Mouse (Mus musculus): ENCODE results near the gene Arhgap36. TPM values are rescaled to one million over a fixed set of nuclear protein-coding genes. Genes with fewer than 3 reads are reported as not detected.
A peak's percentile ranks its signal among the peaks of the same experiment; 100 is the strongest.

Arhgap36 gene
- polyA plus RNA-seq, 1 experiment: not detected

GRCm38 (mm10) chrX:49493739-49494449, 30.1 kb downstream of the Arhgap36 start:
- TF ChIP-seq POLR2A (IDR thresholded peaks at IDR 0.05; ENCODE audit: control insufficient read depth, low read depth, low read length) (no peak), CTCF (IDR thresholded peaks at IDR 0.05; ENCODE audit: control insufficient read depth, insufficient read depth, insufficient replicate concordance, low read depth, low read length) (no peak)
- H3K4me1 ChIP-seq (ENCODE audit: control insufficient read depth, insufficient read depth, low read length): peaks cover 11% of the 10 kb centered on the region
- H3K27ac ChIP-seq (ENCODE audit: control insufficient read depth, insufficient read depth, low read depth, low read length): no peak overlapping the region
- peak overlapping the region; percentile 41 for H3K4me3 ChIP-seq (ENCODE audit: control insufficient read depth, low read depth, low read length)
- no peaks in the 10 kb centered on the region for H3K27me3 ChIP-seq (ENCODE audit: control insufficient read depth, insufficient read depth, low read length)
- H3K36me3 ChIP-seq (ENCODE audit: control insufficient read depth, insufficient read depth, low read length): no peaks in the 10 kb centered on the region

Other genes starting within 250 kb of the Arhgap36 start
- 0.53 and 0.57 TPM in 2 replicates for gene Enox2, start 175.7 kb upstream of the Arhgap36 start, polyA plus RNA-seq (2012; rRNA removed)
- gene Olfr1320, start 208.4 kb downstream of the Arhgap36 start, polyA plus RNA-seq (2012; rRNA removed): not detected in 2 replicates

All from testis, adult 2 months (tissue).